In the genomic region with DNA sequence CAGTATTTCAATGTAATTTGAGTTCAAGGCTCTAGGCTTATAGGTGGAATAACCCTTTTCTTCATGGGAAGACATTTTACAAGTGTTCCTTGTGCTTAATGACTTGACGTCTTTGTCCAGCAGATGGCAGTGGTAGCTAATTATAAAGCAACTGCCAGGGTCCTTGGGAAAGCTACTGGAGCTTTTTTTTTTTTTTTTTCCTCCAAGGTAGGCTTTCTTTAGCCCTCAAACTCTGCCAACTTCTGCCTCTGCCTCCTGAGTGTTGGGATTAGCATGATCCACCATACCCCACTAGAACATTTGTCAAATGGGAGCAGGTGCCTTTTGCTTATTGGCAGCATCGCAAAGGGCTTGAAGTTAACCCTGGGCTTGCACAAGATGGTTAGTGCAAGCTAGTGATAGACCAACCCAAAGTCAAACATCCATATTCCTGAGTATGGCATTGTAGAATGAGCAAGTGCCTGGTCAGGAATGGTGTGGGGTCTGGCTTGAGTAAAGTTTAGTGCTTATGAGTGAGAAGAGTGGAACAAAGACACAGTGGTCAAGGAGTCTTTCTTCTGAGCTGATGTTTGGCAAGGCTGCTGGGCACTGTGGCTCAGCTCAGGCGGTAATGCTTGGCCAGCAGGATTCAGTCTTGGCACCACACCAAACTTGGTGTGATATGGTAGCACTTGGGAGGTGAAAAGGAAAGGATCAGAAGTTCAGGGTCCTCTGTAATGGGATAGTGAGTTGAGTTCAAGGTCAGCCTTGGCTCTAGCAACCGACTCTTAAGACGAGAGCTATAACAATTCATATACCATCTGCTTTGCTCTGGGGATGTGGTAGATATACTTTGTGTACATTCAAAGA, we compare ENCODE assay signal across 8 mouse cellular contexts. TPM values are rescaled to one million over a fixed set of nuclear protein-coding genes. Genes with fewer than 3 reads are reported as not detected.
DNase-seq lines count a peak whose midpoint lies in the region; ATAC-seq and TF ChIP-seq lines count a peak whose summit lies in the region.

No protein-coding gene starts in this region.

- H3K4me3 ChIP-seq in left cerebral cortex, adult 2 months = no peak overlapping the region
- no peak overlapping the region for H3K4me3 ChIP-seq in embryonic facial prominence, embryonic 15.5 days (replicated peaks)
- no peak overlapping the region for H3K4me3 ChIP-seq in liver, embryonic 15.5 days (replicated peaks)
- H3K4me3 ChIP-seq in small intestine, adult 2 months (ENCODE audit: low read depth, low read length) = no peak overlapping the region

- WGBS in embryonic facial prominence, embryonic 15.5 days = 19% methylated on average over 5 of the region's 5 CpGs
- 14% methylated on average over 5 of the region's 5 CpGs for WGBS in liver, embryonic 15.5 days (ENCODE audit: insufficient replicate concordance)
- 23% methylated on average over 5 of the region's 5 CpGs for WGBS in small intestine, adult 2 months

- H3K9ac ChIP-seq in embryonic facial prominence, embryonic 15.5 days = no peak overlapping the region
- no peak overlapping the region for H3K9ac ChIP-seq in liver, embryonic 15.5 days

- 0 out of 2 replicates have a peak, but pooled peaks have one; percentile 31 for ATAC-seq in embryonic facial prominence, embryonic 15.5 days (ENCODE audit: insufficient number of reproducible peaks, low FRiP score, low TSS enrichment, low read depth)
- ATAC-seq in inflammation-experienced regulatory T-cells, adult 6 months = peak; percentile 10
- peak; percentile 25 for ATAC-seq in liver, embryonic 15.5 days (ENCODE audit: insufficient read depth)

- TF ChIP-seq CTCF in left cerebral cortex, adult 2 months (IDR thresholded peaks at IDR 0.05) = peak; percentile 41
- TF ChIP-seq CTCF in small intestine, adult 2 months (IDR thresholded peaks at IDR 0.05; ENCODE audit: extremely low read depth, insufficient read length, insufficient replicate concordance, low read depth, low read length) = no peak

- H3K9me3 ChIP-seq in embryonic facial prominence, embryonic 15.5 days (replicated peaks) = no peaks in the 10 kb centered on the region
- H3K9me3 ChIP-seq in liver, embryonic 15.5 days (replicated peaks) = no peaks in the 10 kb centered on the region

- no peak for DNase-seq in left cerebral cortex, adult 2 months (ENCODE audit: extremely low spot score in 1 of 2, low spot score in 2 of 2)
- DNase-seq in left cerebral cortex, postnatal 14 days (ENCODE audit: low spot score in 2 of 2) = no peak
- peak; percentile 68 for DNase-seq in adrenal gland, postnatal 10 days
- DNase-seq in layer of hippocampus, adult 8-10 months (ENCODE audit: low spot score in 2 of 2) = no peak

- H3K4me2 ChIP-seq in embryonic facial prominence, embryonic 15.5 days (replicated peaks) = no peak overlapping the region
- no peak overlapping the region for H3K4me2 ChIP-seq in liver, embryonic 15.5 days

- intact Hi-C loops in left cerebral cortex, adult 2 months (cut with DNase I) = no loop called here
- intact Hi-C loops in left cerebral cortex, postnatal 14 days (cut with DNase I) = loop anchor here (5.0 kb wide), 1 partner anchor 169 kb away; no protein-coding TSS in a partner anchor

- peaks cover 51% of the 10 kb centered on the region for H3K4me1 ChIP-seq in embryonic facial prominence, embryonic 15.5 days
- peaks cover 27% of the 10 kb centered on the region for H3K4me1 ChIP-seq in liver, embryonic 15.5 days (replicated peaks)
- H3K4me1 ChIP-seq in small intestine, adult 2 months (ENCODE audit: control insufficient read depth, insufficient read depth, insufficient read length, low read length) = peaks cover 5% of the 10 kb centered on the region; the same call in 1 of the 2 replicates

- no peaks in the 10 kb centered on the region for H3K27me3 ChIP-seq in embryonic facial prominence, embryonic 15.5 days
- no peaks in the 10 kb centered on the region for H3K27me3 ChIP-seq in liver, embryonic 15.5 days
- no peaks in the 10 kb centered on the region for H3K27me3 ChIP-seq in small intestine, adult 2 months (ENCODE audit: control insufficient read depth, insufficient read depth, low read length)

- peaks cover 35% of the 10 kb centered on the region for H3K36me3 ChIP-seq in embryonic facial prominence, embryonic 15.5 days
- H3K36me3 ChIP-seq in liver, embryonic 15.5 days (replicated peaks) = peaks cover 51% of the 10 kb centered on the region
- H3K36me3 ChIP-seq in small intestine, adult 2 months (ENCODE audit: control insufficient read depth, insufficient read depth, low read length) = peaks cover 34% of the 10 kb centered on the region

- H3K27ac ChIP-seq in left cerebral cortex, adult 2 months = no peak overlapping the region
- H3K27ac ChIP-seq in embryonic facial prominence, embryonic 15.5 days (replicated peaks) = peak overlapping the region; percentile 71
- peak overlapping the region; percentile 26 for H3K27ac ChIP-seq in liver, embryonic 15.5 days (replicated peaks)
- H3K27ac ChIP-seq in small intestine, adult 2 months (ENCODE audit: insufficient read depth, low read depth, low read length) = peak overlapping the region; percentile 54; the same call in 1 of the 2 replicates

- TF ChIP-seq POLR2A in small intestine, adult 2 months (IDR thresholded peaks at IDR 0.05; ENCODE audit: low read depth, low read length) = no peak

RNA-seq across cellular contexts. Expression of gene Hspa8, which starts 5.9 kb away (rescaled TPM):
- total RNA-seq in left cerebral cortex, adult 2 months (2021) = 1,000 to 10,000 TPM; 2,321 to 2,378 TPM
- 1,000 to 10,000 TPM; 2,189 to 2,356 TPM for total RNA-seq in left cerebral cortex, postnatal 14 days (2021)
- total RNA-seq in adrenal gland, postnatal 10 days (2021) = 1,000 to 10,000 TPM; 1,152 to 1,293 TPM
- polyA plus RNA-seq in embryonic facial prominence, embryonic 15.5 days (2015; fragmentation: Nextera tagmentation; extraction: Ambion mirVana) = 2,291 and 2,301 TPM in 2 replicates
- polyA plus RNA-seq in inflammation-experienced regulatory T-cells, adult 6 months (2017; shearing (Covaris generic)) = 1,000 to 10,000 TPM; 2,551 to 3,273 (median 2,898) TPM
- polyA plus RNA-seq in liver, embryonic 15.5 days (2015; fragmentation: Nextera tagmentation; extraction: Ambion mirVana) = 1,128 and 1,129 TPM in 2 replicates
- 685 and 816 TPM in 2 replicates for polyA plus RNA-seq in small intestine, adult 2 months (2012; rRNA removed)
- total RNA-seq in layer of hippocampus, adult 8-10 months (2022) = 1,000 to 10,000 TPM; 1,628 to 2,341 (median 2,100) TPM
